Mouse (Mus musculus): ENCODE data around the gene Nprl2. TPM values are rescaled to one million over a fixed set of nuclear protein-coding genes. Genes with fewer than 3 reads are reported as not detected.

Gene Nprl2
- polyA plus RNA-seq, 1 experiment, result 0.37 TPM

DNA sequence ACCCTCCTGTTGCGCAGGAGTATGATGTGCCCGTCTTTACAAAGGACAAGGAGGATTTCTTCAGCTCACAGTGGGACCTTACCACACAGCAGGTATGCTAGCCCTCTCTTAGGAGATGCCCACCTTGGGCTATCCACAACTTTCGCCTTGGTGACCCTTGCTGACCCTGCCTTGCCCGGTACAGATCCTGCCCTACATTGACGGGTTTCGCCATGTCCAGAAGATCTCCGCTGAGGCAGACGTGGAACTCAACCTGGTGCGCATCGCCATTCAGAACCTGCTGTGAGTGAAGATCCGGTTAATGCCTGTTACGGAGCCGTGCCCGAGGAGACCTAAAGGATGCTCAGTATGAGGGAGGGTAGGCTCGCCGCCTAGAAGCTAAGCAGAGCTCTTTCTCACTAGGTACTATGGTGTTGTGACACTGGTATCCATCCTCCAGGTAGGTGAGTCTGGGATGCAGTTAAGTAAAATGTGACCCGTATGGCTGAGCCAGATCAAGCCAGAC, 2.2 kb downstream of the Nprl2 start:
- Histone ChIP-seq H3K36me3 (replicated peaks; ENCODE audit: low read length) (peaks cover 42% of the 10 kb centered on the region), H3K9me3 (no peaks in the 10 kb centered on the region), H3K4me3 (replicated peaks) (no peak overlapping the region), H3K27me3 (replicated peaks) (peaks cover 3% of the 10 kb centered on the region), H3K4me1 (peaks cover 78% of the 10 kb centered on the region)
- TF ChIP-seq GATA1 (IDR thresholded peaks at IDR 0.05; ENCODE audit: borderline replicate concordance, low read length), result no peak
- no peak for TF ChIP-seq FLI1 (IDR thresholded peaks at IDR 0.05; ENCODE audit: low read length)

DNA sequence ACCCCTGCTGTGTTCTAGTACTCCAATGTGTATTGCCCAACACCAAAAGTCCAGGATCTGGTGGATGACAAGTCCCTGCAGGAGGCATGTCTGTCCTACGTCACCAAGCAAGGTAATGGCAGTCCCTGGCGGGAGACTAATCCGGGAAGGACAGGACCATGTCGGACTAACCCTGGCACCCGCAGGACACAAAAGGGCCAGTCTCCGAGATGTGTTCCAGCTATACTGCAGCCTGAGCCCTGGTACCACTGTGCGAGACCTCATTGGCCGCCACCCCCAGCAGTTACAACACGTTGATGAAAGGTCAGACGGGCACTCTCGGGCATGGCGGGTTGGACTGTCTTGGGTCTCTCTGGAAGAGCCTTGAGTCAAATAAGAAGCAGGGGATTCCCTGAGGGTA, 2.7 kb downstream of the Nprl2 start:
- H3K9me3 ChIP-seq, result no peaks in the 10 kb centered on the region
- H3K36me3 ChIP-seq (replicated peaks; ENCODE audit: low read length), result peaks cover 37% of the 10 kb centered on the region
- peaks cover 80% of the 10 kb centered on the region for H3K4me1 ChIP-seq
- H3K27me3 ChIP-seq (replicated peaks), result peaks cover 8% of the 10 kb centered on the region
- TF ChIP-seq FLI1 (IDR thresholded peaks at IDR 0.05; ENCODE audit: low read length), result no peak
- no peak for TF ChIP-seq GATA1 (IDR thresholded peaks at IDR 0.05; ENCODE audit: borderline replicate concordance, low read length)
- H3K4me3 ChIP-seq (replicated peaks), result no peak overlapping the region

DNA sequence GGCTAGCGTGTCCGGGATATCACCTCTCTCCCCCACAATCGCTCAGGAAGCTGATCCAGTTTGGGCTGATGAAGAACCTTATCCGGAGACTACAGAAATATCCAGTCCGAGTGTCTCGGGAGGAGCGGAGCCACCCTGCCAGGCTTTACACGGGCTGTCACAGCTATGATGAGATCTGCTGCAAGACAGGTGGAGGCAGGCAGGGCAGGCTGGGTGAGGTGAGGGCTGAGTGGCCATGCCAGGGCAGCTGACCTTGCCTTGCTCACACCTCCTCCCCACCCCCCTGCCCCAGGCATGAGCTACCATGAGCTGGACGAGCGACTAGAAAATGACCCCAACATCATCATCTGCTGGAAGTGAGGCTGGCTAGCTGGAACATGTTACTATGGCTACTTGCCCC, 3.2 kb downstream of the Nprl2 start:
- TF ChIP-seq GATA1 (IDR thresholded peaks at IDR 0.05; ENCODE audit: borderline replicate concordance, low read length), result no peak
- no peak for TF ChIP-seq FLI1 (IDR thresholded peaks at IDR 0.05; ENCODE audit: low read length)
- peaks cover 79% of the 10 kb centered on the region for H3K4me1 ChIP-seq
- H3K36me3 ChIP-seq (replicated peaks; ENCODE audit: low read length), result peaks cover 32% of the 10 kb centered on the region
- no peaks in the 10 kb centered on the region for H3K9me3 ChIP-seq
- H3K4me3 ChIP-seq (replicated peaks), result peak overlapping the region; percentile 40
- peaks cover 8% of the 10 kb centered on the region for H3K27me3 ChIP-seq (replicated peaks)

DNA sequence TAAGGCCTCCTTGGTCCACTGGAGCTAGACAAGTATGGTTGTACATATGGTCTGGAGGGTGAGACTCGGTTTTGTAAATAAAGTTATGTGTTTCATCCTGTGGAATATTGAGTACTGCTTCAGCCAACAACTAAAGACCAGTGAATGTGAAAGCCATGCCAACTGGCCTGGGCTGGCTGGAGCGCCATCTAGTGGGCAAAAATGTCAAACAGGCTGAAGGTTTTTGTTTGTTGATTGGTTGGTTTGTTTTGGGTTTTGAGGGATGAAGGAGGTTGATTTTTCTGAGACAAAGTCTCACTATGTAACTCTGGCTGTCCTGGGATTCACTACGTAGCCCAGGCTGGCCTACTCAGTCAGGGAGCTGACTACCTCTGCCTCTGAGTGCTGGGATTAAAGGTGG, 3.6 kb downstream of the Nprl2 start:
- TF ChIP-seq GATA1 (IDR thresholded peaks at IDR 0.05; ENCODE audit: borderline replicate concordance, low read length) (no peak), FLI1 (IDR thresholded peaks at IDR 0.05; ENCODE audit: low read length) (no peak)
- H3K9me3 ChIP-seq, result no peaks in the 10 kb centered on the region
- H3K4me3 ChIP-seq (replicated peaks), result peak overlapping the region; percentile 40
- H3K27me3 ChIP-seq (replicated peaks), result peaks cover 8% of the 10 kb centered on the region
- peaks cover 79% of the 10 kb centered on the region for H3K4me1 ChIP-seq
- peaks cover 28% of the 10 kb centered on the region for H3K36me3 ChIP-seq (replicated peaks; ENCODE audit: low read length)

DNA sequence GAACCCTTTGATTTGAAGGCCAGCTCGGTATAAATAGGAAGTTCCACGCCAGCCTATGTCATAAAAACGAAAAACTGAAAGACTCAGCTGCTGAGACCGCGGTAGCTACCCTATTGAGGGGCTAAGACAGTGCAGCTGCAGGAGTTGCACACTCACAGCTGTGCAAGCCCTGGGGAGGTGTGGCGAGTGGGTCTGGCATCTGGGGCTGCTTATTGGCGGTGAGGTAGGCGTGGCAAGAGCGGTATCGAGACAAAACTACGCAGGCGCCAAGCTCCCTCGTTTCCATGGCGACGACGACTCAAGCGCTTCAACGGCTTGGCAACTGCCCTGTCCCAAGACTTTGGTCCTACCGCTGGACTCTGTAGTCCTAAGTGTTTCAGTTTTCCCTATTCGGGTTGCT, 5.0 kb downstream of the Nprl2 start, which contains the start of gene Zmynd10:
Gene Zmynd10, plus strand, starts transcription at position 273 of the 400 bp plus-strand sequence.
- peak within 1 kb of the TSS; percentile 85 for H3K4me3 ChIP-seq (replicated peaks)
- peaks cover 8% of the 10 kb centered on the region for H3K27me3 ChIP-seq (replicated peaks)
- H3K4me1 ChIP-seq, result peaks cover 82% of the 10 kb centered on the region
- H3K36me3 ChIP-seq (replicated peaks; ENCODE audit: low read length), result peaks cover 28% of the 10 kb centered on the region
- TF ChIP-seq GATA1 (IDR thresholded peaks at IDR 0.05; ENCODE audit: borderline replicate concordance, low read length) (no peak), FLI1 (IDR thresholded peaks at IDR 0.05; ENCODE audit: low read length) (no peak)
- no peaks in the 10 kb centered on the region for H3K9me3 ChIP-seq

DNA sequence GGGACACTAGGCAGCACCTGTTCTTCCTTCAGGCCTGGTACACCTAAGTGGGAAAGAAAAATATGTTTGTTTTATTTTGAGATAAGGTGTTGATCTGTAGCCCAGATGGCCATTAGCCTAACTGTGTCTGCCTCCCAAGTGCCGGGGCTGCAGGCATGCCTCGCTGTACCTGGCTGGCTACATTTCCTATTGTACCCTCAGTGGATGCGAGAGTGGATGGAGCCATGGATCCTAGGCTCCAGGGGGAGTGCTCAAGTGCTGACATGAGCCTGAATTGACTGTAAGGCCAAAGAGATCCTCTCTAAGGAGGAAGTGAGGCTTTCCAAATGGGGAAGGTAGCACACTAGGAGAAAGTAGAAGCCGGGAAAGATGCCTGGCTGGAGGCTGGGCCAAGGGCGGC, 5.9 kb downstream of the Nprl2 start:
- Histone ChIP-seq H3K4me1 (peaks cover 82% of the 10 kb centered on the region), H3K4me3 (replicated peaks) (peak overlapping the region; percentile 85), H3K9me3 (no peaks in the 10 kb centered on the region), H3K36me3 (replicated peaks; ENCODE audit: low read length) (peaks cover 28% of the 10 kb centered on the region), H3K27me3 (replicated peaks) (peaks cover 8% of the 10 kb centered on the region)
- no peak for TF ChIP-seq FLI1 (IDR thresholded peaks at IDR 0.05; ENCODE audit: low read length)
- TF ChIP-seq GATA1 (IDR thresholded peaks at IDR 0.05; ENCODE audit: borderline replicate concordance, low read length), result no peak

DNA sequence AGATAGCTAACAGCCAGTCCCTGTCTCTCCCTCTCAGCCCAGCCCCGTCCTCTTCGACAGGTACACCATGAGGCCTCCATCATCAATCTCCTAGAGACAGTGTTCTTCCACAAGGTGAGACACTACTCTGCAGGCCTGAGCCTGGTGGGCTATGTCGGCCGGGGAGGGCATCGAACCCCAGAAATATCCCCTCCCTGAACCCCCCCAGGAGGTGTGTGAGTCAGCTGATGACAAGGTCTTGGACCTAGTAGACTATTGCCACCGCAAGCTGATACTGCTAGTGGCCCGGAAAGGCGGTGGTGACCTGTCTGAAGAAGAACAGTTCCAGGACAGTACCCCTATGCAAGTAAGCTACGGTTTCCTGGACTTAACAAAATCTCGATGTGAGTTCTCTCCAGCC, 6.8 kb downstream of the Nprl2 start:
- peaks cover 85% of the 10 kb centered on the region for H3K4me1 ChIP-seq
- H3K36me3 ChIP-seq (replicated peaks; ENCODE audit: low read length), result peaks cover 23% of the 10 kb centered on the region
- no peaks in the 10 kb centered on the region for H3K9me3 ChIP-seq
- TF ChIP-seq GATA1 (IDR thresholded peaks at IDR 0.05; ENCODE audit: borderline replicate concordance, low read length) (no peak), FLI1 (IDR thresholded peaks at IDR 0.05; ENCODE audit: low read length) (no peak)
- peaks cover 8% of the 10 kb centered on the region for H3K27me3 ChIP-seq (replicated peaks)
- H3K4me3 ChIP-seq (replicated peaks), result no peak overlapping the region

DNA sequence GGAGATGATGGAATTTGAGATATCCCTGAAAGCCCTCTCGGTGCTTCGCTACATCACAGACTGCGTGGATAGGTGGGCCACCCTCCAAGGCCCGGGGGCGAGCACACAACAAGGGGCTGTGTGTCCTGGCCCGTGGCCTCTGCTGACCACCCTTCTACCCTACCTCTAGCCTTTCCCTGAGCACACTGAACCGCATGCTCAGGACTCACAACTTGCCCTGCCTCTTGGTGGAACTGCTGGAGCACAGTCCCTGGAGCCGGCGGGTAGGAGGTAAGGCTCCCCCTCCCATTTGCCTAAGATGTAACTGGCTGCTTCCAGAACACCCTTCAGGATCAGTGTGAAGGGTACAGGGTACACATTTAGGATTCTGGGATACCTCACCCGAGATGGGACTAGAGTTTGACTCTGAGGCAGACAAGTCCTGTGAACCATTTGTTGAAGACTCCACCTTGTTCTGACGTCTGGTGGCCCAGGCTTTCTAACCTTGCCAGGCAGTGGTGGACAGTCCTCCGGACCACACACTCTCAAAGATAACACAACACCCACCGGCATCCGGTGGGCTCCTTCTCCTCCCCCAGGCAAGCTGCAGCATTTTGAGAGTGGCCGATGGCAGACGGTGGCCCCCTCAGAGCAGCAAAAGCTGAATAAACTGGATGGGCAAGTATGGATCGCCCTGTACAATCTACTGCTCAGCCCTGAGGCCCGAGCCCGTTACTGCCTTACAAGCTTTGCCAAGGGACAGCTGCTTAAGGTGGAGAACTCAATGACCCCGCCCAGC, 7.5 kb downstream of the Nprl2 start:
- TF ChIP-seq GATA1 (IDR thresholded peaks at IDR 0.05; ENCODE audit: borderline replicate concordance, low read length) (no peak), FLI1 (IDR thresholded peaks at IDR 0.05; ENCODE audit: low read length) (no peak)
- Histone ChIP-seq H3K9me3 (no peaks in the 10 kb centered on the region), H3K4me3 (replicated peaks) (no peak overlapping the region), H3K4me1 (peaks cover 87% of the 10 kb centered on the region), H3K36me3 (replicated peaks; ENCODE audit: low read length) (peaks cover 17% of the 10 kb centered on the region), H3K27me3 (replicated peaks) (peaks cover 8% of the 10 kb centered on the region)

DNA sequence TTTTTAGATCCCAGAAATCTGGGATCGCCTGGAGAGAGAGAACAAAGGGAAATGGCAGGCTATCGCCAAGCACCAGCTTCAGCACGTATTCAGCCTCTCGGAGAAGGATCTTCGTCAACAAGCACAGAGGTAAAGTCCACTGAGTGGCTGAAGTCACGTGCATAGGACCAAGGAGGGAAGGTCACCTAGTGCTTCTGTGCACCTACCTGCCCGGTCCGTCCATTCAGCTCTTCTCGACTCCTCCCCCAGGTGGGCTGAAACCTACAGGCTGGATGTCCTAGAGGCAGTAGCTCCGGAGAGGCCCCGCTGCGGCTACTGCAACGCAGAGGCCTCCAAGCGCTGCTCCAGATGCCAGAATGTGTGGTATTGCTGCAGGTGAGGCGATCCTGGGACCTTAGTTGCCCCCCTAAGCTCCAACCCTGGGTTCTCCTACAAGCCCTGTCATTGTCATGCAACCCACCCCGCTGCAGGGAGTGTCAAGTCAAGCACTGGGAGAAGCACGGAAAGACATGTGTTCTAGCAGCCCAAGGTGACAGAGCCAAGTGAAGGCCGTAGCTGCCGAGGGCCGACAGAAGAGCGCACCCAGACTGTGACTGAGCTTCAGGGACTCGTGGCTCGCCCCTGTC, 8.6 kb downstream of the Nprl2 start:
- Histone ChIP-seq H3K27me3 (replicated peaks) (peaks cover 8% of the 10 kb centered on the region), H3K9me3 (no peaks in the 10 kb centered on the region), H3K36me3 (replicated peaks; ENCODE audit: low read length) (peaks cover 6% of the 10 kb centered on the region), H3K4me3 (replicated peaks) (peak overlapping the region; percentile 96), H3K4me1 (peaks cover 78% of the 10 kb centered on the region)
- TF ChIP-seq FLI1 (IDR thresholded peaks at IDR 0.05; ENCODE audit: low read length) (no peak), GATA1 (IDR thresholded peaks at IDR 0.05; ENCODE audit: borderline replicate concordance, low read length) (no peak)

Data from megakaryocyte, embryonic 14.5 days (primary cell).